Mouse (Mus musculus) lung, adult 2 months (tissue): ENCODE data around the gene Fbxw8.

ENCODE experiments used
- CTCF ChIP-seq: fragments of 200-500 bp; IDR thresholded peaks from 2 replicates; pipeline ENCODE4 v1.5.1; 2011; ENCODE audit warnings: mild to moderate bottlenecking, low read length, control low read depth; ENCODE audit not compliant: insufficient read depth
- POLR2A ChIP-seq: fragments of 200-500 bp; IDR thresholded peaks from 2 replicates; pipeline ENCODE4 v1.6.1; 2011; ENCODE audit warnings: low read depth, mild to moderate bottlenecking, control low read depth, low read length, borderline replicate concordance; ENCODE audit errors: extremely low read depth

DNA sequence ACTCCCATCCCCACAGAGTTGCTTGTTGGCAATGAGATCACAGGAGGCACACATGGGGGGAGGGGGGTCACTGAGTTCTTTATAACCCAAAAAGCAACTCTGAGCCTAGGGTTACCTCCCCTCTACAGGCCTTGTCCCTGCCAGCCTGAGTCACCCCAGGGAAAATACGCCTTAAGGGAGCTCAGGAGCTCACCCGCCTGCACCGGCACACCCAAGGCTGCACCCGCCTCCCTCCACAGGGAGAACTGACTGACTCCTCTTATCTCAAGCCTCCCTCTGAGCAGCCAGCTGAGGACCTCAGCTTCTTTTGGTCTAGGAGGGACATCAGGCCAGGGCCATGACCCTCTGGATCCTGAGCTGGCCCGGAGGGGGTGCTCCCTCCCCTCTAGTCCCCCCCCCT lies 124.2 kb downstream of the Fbxw8 start:
- TF ChIP-seq POLR2A (no peak), CTCF (no peak)
